Mouse (Mus musculus): ENCODE results near the gene BC004004.
"Not testable (repeated sequence)": the region's sequence is repeated elsewhere in the genome, so short reads cannot be mapped to it uniquely, and the experiment has no call there.

BC004004 gene

DNA sequence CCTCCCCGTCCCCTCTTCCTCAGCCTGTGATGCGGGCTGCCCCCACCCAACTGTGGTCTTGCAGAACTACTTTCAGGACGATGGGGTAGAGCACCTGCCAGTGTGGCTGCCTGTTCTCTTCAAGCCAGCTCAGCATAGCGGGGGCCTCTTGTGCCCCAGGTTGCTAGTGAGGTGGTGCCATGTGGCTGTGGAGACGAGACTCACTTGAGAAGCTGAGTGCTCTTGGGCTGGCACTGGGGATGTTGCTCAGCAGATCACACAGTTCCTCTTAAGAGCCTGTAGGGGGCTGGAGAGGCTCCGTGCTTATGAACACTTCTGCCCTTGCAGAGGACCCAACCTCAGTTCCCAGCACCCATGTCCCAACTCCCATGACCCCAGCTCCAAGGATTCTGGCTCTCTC, 29.2 kb downstream of the BC004004 start:
- DNase-seq (ENCODE audit: low spot score in 2 of 2): no peak

DNA sequence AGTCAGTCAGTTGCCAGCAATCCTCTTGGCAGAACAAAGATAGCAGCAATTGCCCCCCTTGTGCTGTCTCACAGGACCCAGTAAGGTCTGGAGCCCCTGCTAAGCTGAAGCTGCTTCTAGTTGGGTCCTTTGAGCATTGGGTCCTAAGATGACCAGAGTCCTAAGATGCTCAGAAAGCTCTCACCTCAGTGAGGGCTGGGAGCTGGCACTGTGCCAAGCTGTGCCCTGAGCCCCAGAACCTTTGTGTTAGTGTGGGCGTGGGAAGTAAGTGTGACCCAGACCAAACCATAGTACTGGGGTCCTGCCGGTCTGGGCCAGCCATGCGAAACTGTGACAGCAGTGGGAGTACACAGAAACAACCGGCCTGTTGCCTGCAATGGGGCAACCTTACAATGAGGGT, 30.7 kb downstream of the BC004004 start:
- DNase-seq (ENCODE audit: low spot score in 2 of 2): no peak

DNA sequence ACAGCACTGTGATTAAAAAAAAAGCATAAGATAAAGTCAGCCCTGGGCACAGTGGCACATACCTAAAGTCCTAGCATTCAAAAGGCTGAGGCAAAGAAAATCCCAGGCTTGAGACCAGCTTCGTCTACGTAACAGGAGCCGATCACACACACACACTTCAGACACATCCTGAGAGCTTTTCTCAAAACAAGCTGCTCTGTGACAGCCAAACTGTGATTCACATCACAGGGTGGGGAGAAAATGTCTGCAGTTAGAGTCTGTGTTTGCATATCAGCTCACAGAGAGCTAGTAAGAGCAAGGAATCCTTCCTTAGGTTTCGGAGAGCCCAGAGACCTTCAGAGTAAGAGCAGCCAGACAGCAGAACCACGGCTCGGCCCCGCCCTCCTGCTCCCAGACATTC, 32.3 kb downstream of the BC004004 start:
- no peak for DNase-seq (ENCODE audit: low spot score in 2 of 2)

DNA sequence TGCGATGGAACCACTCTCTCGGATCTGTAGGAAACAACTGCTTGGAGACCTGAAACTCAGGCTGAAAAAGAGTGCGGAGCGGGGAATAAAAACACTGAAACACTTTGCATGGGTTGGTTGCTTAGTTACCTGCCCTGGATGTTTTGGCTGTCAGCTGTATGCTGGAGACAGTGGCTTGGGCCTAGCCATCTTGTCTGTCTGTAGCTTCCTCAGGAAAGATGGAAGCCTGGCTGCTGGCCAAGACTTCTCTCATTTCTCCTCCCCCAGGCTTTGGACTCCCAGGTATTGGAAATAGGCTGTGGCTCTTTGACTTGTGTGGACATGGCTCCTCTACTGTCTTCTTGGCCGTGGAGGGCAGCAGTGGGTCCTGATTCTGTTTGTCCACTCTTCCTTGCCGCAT, 32.8 kb downstream of the BC004004 start:
- no peak for DNase-seq (ENCODE audit: low spot score in 2 of 2)

DNA sequence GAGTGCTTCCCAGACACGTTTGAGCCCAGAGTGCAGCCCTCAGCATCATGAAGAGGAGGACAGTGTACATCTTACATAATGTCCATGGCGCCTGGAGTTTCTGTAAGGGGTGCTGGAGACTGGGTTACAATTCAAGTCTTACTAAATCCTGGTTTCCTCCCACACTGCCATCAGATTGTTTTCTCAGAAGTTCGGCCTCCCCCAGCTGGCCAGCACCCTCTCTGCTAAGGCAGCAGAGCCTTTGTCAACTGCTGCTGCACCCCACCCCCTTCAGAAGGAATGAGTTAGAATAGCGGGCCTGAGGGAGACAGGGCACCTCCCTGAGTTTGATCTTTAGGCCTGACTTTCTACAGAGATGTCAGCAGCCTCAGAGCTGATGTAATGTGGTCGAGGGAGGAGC, 33.6 kb downstream of the BC004004 start:
- DNase-seq (ENCODE audit: low spot score in 2 of 2): no peak

DNA sequence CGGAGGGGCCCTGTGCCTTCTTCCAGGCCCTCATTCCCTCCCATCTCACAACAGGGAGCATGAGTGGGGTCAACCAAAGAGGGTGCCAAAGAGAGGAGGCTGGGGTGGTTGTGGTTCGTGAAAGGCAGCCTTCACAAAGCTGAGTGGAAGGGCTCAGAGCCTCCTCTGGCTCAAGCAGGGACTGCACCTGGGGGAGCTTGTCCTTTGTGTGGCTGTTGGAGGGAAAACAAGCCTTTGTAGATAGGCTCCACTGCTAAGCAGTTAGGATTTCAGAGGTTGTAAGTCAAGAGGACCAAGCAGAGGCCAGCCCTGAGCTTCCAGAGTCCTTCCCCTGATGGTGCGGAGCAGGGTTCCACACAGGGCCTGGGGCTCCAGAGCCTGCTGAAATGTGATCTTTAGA, 34.5 kb downstream of the BC004004 start:
- no peak for DNase-seq (ENCODE audit: low spot score in 2 of 2)

DNA sequence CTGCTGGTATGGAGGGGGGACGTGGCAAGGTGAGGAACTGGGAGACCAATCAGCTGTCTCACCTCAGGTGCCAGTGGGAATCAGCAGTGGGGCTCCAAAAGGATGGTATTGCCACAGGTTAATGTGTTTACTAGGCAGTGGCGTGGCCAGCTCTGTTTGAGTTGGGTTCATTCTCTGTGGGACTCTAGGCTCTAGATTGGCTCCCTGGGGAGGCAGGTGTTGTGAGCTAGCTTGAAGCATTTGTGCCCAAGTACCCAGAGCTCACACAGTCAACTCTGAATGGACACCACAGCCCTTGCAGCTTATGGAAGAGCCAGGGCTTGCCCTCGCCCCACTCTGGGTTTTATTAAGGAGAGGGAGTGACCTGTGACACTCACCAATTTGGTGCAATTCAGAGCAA, 35.3 kb downstream of the BC004004 start:
- DNase-seq (ENCODE audit: low spot score in 2 of 2): no peak

DNA sequence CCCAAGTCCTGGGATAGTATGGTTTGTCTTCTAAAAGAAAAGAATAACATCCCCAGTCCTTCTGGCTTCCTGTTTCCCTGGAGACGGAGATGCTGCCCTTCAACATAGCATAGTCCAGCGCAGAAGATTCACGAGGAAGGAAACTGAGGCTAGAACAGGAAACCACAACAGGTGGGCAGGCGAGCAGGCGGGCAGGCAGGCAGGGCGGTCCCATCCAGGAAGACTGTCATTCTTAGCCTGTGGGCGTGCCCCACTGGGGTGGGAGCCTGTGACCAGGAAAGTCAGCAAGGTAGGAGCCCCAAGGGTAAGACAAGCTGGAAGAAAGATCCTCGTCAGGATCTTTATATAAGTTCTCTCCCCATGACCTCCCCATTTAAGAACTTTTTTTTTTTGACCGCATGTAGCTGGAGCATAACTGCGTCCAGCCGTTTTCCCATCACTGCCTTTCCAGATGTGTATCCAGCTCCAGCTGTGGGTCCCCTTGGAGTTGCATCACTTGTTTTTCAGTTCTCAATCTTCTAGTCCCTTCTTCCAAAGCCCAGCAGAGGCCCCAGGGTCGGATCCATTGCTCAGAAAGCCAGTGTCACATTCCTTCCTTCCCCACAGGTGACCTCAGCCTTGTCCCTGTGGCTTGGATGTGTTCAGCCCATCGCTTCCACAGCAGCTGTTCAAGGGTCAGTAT, 35.9 kb downstream of the BC004004 start:
- no peak for DNase-seq (ENCODE audit: low spot score in 2 of 2)

DNA sequence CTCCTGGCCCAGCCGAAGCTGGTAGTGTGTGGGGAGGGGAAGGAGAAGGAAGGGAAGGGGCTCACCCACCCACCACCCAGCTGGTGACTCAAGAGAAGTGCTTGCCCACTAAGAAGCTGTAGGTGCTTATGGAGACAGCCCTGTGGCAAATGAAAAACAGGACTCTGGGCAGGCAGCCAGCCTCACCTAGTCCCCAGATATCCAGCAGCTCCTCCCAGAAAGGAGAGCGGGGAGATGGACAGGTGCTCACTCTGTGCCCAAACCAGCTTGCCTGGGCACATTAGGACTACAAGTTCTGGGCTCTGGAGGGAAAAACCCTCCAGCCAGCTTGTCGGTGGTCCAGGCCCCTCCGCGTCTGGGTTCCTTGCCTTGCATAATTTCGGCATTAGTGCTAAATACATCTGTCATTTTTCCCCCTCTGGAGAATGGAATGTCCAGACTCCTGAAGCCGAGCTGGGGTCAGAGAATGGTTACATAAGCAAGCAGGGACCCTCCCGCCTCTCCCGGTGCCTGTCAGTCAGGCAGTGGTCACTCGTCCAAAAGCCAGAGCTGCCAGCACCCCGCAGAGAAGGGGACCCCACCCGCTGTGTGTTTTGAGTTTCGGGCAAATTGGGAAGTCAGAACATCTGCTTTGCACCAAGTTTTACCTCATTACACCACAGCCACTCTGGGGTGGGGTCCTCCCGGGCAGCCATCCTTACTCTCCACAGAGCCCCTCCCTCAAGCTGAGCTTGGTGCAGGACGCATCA, 36.6 kb downstream of the BC004004 start:
- DNase-seq (ENCODE audit: low spot score in 2 of 2): no peak

DNA sequence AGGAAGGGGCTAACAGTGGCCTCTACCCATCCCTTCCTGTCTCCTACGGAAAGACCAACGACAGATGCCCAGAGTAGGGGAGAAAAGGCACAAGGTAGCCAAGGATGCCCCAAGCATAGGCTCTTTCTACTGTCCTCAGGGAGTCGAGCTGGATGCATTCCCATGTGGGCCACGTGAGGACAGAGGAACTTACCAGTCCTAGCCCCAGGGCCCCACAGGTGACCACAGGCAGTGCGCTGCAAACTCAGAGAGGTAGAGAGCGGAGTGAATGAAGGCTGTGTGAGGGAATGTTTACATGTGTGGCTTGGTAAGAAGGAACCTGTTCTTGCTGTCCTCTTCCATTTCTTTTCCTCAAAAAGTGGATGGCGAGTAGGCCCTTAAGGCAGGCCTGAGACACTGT, 37.3 kb downstream of the BC004004 start:
- DNase-seq (ENCODE audit: low spot score in 2 of 2): no peak

DNA sequence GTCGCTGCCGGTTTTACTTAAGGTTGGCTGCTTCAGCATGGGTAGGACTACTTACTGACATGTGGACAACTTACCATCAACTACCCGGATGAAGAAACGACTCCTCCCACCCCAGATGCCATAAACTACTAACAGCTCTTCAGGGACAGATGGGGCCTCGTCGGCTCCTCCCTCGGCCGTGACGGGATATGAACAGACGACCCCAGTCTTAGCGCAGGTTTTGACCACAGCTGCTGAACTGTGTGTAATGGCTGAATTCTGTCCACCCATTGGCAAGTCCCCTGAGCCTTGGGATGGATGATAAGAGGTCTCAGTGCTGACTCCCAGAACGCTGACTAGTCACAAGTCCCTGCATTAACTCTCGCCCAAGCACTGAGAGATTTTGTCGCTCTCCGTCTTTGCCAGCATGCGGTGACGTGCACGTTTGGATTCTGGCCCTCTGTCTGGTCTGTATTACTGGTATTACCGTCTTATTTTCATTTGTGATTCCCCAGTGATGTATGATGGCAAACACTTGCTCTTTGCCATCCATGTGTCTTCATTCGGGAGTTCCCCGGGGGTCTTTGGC, 41.6 kb downstream of the BC004004 start:
- DNase-seq (ENCODE audit: low spot score in 2 of 2): no peak

DNA sequence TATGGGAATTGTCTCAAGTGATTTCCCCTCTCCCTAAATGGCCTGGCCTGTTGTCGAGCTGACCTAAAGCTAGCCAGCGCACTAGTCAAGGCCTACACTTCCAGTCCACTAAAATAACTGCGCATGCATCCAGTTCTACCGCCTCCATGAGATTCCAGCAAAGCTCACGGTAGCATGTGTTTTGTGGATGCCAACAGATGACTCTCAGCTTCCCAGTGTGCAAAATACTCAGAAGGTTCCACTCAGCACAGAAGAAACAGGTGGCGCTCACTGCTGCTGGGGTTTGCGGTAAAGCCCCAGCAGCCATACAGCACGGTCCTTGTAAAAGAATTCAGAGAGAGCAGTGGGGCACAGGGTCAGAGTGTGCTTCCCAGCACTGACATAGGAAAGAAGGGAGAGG, 43.0 kb downstream of the BC004004 start:
- DNase-seq (ENCODE audit: low spot score in 2 of 2): no peak

DNA sequence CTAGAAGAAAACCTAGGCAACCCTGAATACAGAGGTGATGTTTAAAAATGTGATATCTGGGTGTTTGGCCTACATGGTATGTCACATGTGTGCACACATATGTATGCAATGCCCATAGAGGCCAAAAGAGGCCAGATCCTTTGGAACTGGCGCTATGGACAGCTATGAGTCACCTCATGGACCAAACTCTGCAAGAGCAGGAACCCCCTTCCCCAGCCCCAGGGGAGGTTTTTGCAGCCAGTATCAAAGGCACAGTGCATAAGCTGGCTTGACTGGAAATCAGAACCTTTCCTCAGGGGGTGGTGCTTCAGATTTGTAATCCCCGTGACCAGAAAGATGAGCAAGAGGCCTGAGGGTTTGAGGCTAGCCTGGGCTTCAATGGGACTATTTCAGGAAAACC, 43.5 kb downstream of the BC004004 start:
- no peak for DNase-seq (ENCODE audit: low spot score in 2 of 2)

DNA sequence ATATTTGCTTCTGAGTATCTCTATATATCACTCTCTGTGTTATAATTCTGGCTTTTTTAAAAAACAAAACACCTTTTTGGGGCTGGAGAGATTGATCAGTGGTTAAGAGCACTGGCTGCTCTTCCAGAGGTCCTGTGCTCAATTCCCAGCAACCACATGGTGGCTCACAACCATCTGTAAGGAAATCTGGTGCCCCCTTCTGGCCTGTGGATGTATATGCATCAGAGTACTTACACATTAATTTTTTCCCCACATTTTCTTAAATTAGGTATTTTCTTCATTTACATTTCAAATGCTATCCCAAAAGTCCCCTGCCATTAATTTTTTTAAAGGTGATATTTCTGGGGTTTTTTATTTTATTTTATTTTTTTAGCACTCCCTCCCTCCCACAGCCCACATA, 44.7 kb downstream of the BC004004 start:
- DNase-seq (ENCODE audit: low spot score in 2 of 2): no peak

DNA sequence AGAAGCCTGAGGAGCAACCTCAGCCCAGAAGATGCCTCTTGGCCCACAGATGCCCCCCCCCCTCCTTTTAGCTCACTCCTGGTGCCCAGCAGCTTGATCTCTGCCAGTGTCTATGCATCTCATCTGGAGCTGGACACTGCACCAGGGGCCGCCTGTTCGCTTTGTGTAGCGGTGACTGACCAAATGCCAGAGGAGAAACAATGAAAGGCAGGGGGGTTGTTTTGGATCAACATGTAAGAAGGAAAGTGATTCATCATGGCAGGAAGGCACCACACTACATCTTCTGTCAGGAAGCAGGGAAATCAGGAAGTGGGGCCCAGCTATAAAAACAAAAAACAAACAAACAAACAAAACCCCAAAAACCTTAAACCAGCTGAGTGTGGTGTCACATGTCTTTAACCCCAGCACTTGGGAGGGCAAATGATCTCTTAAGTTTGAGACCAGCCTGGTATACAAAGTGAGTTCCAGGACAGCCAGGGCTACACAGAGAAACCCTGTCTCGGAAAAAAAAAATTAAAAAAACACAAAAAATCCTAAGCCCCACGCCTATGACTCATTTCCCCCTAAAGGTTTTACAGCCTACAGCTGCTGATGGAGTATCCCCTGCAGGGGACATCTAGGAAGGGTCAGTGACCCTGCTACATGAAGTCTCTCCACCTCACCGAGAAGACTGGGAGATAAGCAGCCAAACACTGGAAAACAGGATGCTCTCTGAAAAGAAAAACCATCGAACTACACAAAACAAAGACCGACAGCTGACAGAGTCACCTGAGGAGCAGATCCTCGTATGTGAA, 47.3 kb downstream of the BC004004 start:
- DNase-seq (ENCODE audit: low spot score in 2 of 2): no peak

DNA sequence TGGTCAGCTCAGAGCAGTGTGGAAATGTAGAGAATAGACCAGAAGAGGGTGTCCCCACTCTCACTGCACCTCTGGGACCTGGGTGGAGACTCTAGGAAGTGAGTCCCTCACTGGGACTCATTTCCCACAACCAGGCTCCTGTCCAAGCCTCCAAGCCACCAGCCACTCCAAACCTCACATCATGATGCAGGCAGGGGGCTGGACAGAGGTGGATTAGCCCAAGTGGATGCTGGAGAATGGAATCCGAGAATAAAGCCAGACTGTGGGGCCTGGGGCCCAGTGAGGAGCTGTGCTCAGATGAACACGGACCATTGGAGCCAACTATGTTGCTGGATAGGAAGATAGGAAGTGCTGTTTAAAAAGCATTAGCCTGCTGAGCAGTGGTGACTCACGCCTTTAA, 48.3 kb downstream of the BC004004 start:
- no peak for DNase-seq (ENCODE audit: low spot score in 2 of 2)

DNA sequence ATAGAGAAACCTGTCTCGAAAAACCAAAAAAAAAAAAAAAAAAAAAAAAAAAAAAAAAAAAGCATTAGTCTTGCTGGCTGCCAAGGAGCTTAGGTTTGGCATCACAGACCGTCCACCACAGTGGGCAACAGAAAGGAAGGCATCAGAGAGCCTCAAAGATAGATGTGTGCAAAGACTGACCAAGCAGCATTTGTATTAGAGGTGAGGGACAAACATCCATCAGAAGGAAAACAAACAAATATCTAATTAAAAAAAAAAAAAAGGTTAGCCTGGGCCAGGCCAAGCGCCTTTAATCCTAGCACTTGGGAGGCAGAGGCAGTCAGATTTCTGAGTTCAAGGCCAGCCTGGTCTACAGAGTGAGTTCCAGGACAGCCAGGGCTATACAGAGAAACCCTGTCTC, 48.8 kb downstream of the BC004004 start, which contains the start of gene Pi16:
Gene Pi16 (plus strand): TSS at position 301 of the 400 bp plus-strand sequence.
- not testable (repeated sequence) for DNase-seq (ENCODE audit: low spot score in 2 of 2)

DNA sequence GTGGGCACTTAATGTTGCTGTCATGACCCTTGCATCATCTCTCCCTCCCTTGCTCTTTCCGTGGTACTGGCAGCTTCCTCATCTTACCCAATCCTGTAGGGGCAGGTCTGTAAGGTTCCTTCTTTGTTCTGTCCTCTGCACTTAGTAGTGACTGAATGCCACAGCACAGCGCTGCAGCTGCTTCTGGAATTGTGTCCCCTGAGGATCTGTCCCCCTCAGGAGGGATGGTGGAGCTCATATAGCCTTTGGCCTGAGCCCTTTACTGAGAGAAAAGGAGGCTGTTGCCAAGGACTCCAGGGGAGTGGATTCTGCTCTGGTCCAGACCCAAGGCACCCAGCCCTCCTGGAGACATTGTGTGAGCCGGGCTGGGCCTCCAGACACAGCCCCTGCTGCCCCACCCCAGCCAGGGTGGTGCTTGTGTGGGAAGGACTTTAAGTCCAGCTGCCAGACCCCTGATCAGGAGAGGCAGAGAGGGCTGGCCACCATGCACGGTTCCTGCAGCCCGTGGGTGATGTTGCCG, 50.2 kb downstream of the BC004004 start:
- DNase-seq (ENCODE audit: low spot score in 2 of 2): no peak

DNA sequence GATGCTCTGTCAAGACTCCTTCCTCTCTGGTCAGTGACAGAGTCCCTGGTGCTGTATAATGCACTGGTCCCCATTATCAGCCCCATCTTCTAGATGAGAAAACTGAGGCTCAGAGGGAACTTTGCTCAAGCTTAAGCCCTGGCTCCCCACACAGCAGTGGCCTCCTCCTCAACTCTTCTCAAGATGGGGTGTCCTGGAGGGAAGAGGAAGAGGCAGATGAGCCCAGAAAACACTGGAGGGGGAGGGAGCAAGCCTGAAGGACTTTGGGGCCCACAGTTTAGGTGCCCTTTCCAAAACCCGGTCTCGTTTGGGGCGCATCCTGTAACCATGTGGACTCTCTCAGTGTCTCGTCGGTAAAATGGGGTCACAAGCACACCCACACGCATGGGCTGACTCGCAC, 50.9 kb downstream of the BC004004 start:
- no peak for DNase-seq (ENCODE audit: low spot score in 2 of 2)

DNA sequence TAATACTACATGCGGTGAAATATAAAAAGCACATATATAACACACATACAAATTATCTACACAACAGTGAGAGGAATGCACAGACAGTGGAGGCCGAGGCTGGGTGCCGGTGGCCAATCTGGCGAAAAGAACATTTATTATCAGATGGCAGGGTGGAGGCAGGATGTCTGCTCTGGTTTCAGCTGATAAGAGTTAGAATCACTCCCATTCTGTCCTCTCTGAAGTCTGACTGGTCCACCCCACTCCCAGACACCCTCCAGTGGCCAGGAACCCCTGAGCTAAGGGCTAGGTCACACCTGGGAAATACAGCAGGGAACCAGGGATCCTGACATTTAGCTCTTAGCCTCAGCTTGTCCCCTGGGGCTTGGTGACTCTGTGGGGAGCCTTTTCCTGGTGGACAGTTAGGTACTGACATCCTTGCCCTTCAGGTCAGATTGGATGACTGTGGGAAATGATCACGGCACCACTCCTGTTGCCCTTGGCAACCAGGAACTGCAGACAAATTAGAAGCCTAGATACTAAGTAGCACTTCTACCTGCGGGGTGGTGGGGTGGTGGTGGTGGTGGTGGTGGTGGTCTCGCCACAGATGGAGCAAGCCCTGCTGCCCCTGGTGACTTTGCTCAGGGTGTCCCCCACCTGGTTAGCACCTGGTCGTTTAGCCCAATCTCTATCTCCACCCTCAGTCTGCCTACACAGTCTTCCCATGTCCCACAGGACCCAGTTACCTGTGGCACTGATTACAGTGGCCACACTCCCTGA, 51.5 kb downstream of the BC004004 start:
- DNase-seq (ENCODE audit: low spot score in 2 of 2): no peak

Measured in frontal cortex, postnatal 25 days (tissue).